Mouse (Mus musculus) megakaryocyte, embryonic 14.5 days (primary cell): ENCODE results near the gene Gcn1l1.

Experiments used
- FLI1 ChIP-seq: IDR thresholded peaks from 2 replicates; pipeline ENCODE4 v1.6.1; 2012; ENCODE audit warnings: low read length, inconsistent platforms, mixed read lengths
- GATA1 ChIP-seq: IDR thresholded peaks from 3 replicates; pipeline ENCODE4 v1.6.1; 2012; ENCODE audit warnings: mixed read lengths, low read length, inconsistent platforms, borderline replicate concordance

- TF ChIP-seq GATA1 (no peak), FLI1 (no peak)
These were observed 69.0 kb downstream of the Gcn1l1 start for GRCm38 (mm10) chr5:115634046-115634445.
